Mouse (Mus musculus) midbrain, embryonic 15.5 days (tissue): ENCODE results near the gene Srms. TPM values are rescaled to one million over a fixed set of nuclear protein-coding genes. Genes with fewer than 3 reads are reported as not detected.
A peak's percentile ranks its signal among the peaks of the same experiment; 100 is the strongest.

ENCODE experiments used
- ATAC-seq: fragments of 200-750 bp; cut with Nextera tagmentation; replicated peaks from 2 replicates; pipeline ENCODE4 v1.8.0; 2017; ENCODE audit warnings: moderate TSS enrichment
- H3K27ac ChIP-seq: fragments of 300-500 bp; sonication (generic); 2 replicates; pipeline ENCODE4 v1.5.1; 2015; ENCODE audit warnings: mild to moderate bottlenecking, inconsistent platforms
- H3K27me3 ChIP-seq: fragments of 300-500 bp; sonication (generic); replicated peaks from 2 replicates; pipeline ENCODE4 v1.6.1; 2015; ENCODE audit warnings: inconsistent platforms
- H3K36me3 ChIP-seq: fragments of 300-500 bp; sonication (generic); replicated peaks from 2 replicates; pipeline ENCODE4 v1.6.1; 2015; ENCODE audit warnings: inconsistent platforms
- H3K4me1 ChIP-seq: fragments of 300-500 bp; sonication (generic); 2 replicates; pipeline ENCODE4 v1.6.1; 2015; ENCODE audit warnings: inconsistent platforms
- H3K4me2 ChIP-seq: fragments of 300-500 bp; sonication (generic); 2 replicates; pipeline ENCODE4 v1.6.1; 2015; ENCODE audit warnings: inconsistent platforms, mild to moderate bottlenecking, moderate library complexity
- H3K4me3 ChIP-seq: fragments of 300-500 bp; sonication (generic); 2 replicates; pipeline ENCODE4 v1.5.1; 2015; ENCODE audit warnings: mild to moderate bottlenecking, inconsistent platforms
- H3K9ac ChIP-seq: fragments of 300-500 bp; sonication (generic); 2 replicates; pipeline ENCODE4 v1.6.1; 2015; ENCODE audit warnings: mild to moderate bottlenecking, inconsistent platforms
- H3K9me3 ChIP-seq: fragments of 300-500 bp; sonication (generic); 2 replicates; pipeline ENCODE4 v1.6.1; 2016; ENCODE audit warnings: inconsistent platforms
- WGBS: fragments of 180-500 bp; shearing (Covaris S2); methylation state at CpG from one replicate; pipeline ENCODE4 v1.1.7; 2015; ENCODE audit warnings: mixed read lengths; 5-methylcytosine and 5-hydroxymethylcytosine counted together
- polyA plus RNA-seq: library from polyadenylated mRNA; unstranded; fragments of >200 nt; fragmentation: Nextera tagmentation; extraction: Ambion mirVana; gene quantifications from 2 replicates; pipeline ENCODE4 v1.2.1, GENCODE M21; 2015

Srms gene
- polyA plus RNA-seq, 1 experiment from 2014 or later = 0.18 TPM

DNA sequence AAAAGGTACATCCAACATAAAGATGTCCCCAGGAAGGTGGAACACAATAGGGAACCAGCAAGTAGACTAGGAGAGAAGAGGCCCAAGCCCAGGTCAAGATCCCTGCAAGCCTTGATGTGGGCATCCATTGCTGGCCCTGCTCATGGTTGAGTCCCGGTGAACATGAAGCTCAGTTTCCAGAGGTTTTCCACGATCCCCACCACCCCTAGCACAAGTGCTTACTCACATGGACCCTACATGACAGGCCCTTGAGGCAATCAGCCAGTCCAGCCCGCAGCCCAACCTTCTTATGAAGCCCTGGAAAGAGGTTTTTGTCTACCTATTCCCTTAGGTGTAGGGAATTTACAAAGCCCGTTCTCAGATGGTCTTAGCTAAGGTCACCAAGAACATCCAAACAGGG, 55.8 kb downstream of the Srms start:
- Histone ChIP-seq H3K4me2 (peak overlapping the region; percentile 73), H3K27me3 (no peaks in the 10 kb centered on the region), H3K4me3 (peak overlapping the region; percentile 49), H3K9me3 (no peaks in the 10 kb centered on the region), H3K36me3 (0 out of 2 replicates have a peak, but pooled peaks cover 5% of the 10 kb centered on the region), H3K27ac (peak overlapping the region; percentile 91), H3K9ac (peak overlapping the region; percentile 71), H3K4me1 (peaks cover 55% of the 10 kb centered on the region)
- WGBS = 74% methylated on average over 4 of the region's 4 CpGs
- 0 out of 2 replicates have a peak, but pooled peaks have one; percentile 2 for ATAC-seq

DNA sequence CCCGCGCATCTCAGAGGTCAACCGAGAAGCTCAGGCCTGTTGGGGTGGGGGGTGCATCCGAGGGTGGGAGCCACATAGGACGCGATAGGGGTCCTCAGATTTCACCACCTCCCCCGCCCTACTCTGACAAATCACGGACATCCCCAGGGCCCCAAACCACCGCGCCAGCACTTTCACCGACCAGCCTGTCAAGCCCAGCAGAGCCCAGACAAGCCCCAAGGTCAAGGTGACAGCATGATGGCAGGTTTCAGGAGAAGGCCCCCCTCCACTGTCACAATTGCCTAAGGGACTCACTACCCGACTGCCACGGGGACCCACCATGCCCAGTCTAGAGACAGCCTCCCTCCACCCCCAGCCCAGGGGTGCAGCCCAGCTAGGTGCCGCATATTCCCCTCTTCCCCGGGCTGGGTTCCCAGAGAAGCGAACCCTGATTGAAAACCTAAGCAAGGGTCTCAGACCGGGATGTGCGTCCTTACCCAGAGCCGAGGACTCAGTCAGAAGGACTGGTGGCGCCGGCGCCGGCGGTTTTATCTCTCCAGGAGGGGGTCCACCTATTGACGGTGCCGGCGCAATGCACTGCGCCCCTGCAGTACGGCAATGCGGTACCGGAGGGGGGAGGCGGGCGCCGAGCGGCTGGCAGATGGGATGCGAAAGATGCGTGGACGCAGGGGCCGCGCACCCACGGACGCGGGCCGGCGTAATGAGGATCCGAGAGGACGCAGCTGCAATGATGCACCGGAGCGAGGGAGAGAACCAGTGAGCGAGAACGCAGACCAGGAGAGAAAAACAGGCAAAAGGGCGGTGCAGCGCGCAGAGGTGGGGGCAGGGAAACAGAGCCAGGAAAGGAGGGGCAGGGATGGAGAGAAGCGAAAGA, 56.5 kb downstream of the Srms start, which contains the start of gene Eef1a2:
Gene Eef1a2 (minus strand): TSS at position 767 of the 874 bp plus-strand sequence.
- H3K9ac ChIP-seq = peak within 1 kb of the TSS; percentile 71
- no peaks in the 10 kb centered on the region for H3K27me3 ChIP-seq
- peak within 1 kb of the TSS; percentile 49 for H3K4me3 ChIP-seq
- 3% methylated on average over 55 of the region's 55 CpGs for WGBS
- peak; percentile 79 for ATAC-seq
- 0 out of 2 replicates have a peak, but pooled peaks cover 5% of the 10 kb centered on the region for H3K36me3 ChIP-seq
- no peaks in the 10 kb centered on the region for H3K9me3 ChIP-seq
- peaks cover 55% of the 10 kb centered on the region for H3K4me1 ChIP-seq
- peak within 1 kb of the TSS; percentile 91 for H3K27ac ChIP-seq
- peak within 1 kb of the TSS; percentile 73 for H3K4me2 ChIP-seq

DNA sequence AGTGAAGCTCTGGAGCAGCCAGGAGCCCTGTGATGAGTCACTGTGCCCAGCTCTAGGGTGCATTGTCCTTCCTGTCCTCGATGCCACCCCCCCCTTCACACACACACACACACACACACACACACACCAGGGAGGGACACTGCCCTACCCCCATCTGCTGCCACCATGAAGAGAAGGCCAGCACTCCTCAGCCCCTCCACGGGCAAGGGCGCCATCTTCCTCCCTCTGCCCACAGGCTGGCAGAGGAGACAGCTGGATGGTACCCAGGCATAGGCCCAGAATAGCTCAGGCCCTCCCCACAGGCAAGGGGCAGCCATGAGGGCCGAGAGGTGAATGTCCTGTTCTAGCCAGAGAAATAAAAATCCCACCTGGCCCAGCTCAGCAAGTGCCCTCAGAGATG, 57.2 kb downstream of the Srms start:
- peaks cover 55% of the 10 kb centered on the region for H3K4me1 ChIP-seq
- no peaks in the 10 kb centered on the region for H3K27me3 ChIP-seq
- H3K27ac ChIP-seq = peak overlapping the region; percentile 91
- no peaks in the 10 kb centered on the region for H3K9me3 ChIP-seq
- H3K9ac ChIP-seq = peak overlapping the region; percentile 71
- 56% methylated on average over 4 of the region's 4 CpGs for WGBS
- H3K4me2 ChIP-seq = peak overlapping the region; percentile 73
- H3K4me3 ChIP-seq = peak overlapping the region; percentile 49
- peak; percentile 25 for ATAC-seq
- H3K36me3 ChIP-seq = 0 out of 2 replicates have a peak, but pooled peaks cover 5% of the 10 kb centered on the region

Other genes with a start within 250 kb of the Srms start
- 125 and 126 TPM in 2 replicates for gene Arfgap1, start 246.0 kb downstream of the Srms start, polyA plus RNA-seq
- 0.11 and 0.22 TPM in 2 replicates for gene Col20a1, start 226.7 kb downstream of the Srms start, polyA plus RNA-seq
- gene Chrna4, start 169.6 kb downstream of the Srms start, polyA plus RNA-seq = 46.3 and 55.9 TPM in 2 replicates
- 54.0 and 62.5 TPM in 2 replicates for gene Kcnq2, start 77.9 kb downstream of the Srms start, polyA plus RNA-seq
- 11.5 and 12.1 TPM in 2 replicates for gene Eef1a2, start 56.2 kb downstream of the Srms start, polyA plus RNA-seq
- gene Ppdpf, start 25.9 kb downstream of the Srms start, polyA plus RNA-seq = 432 and 436 TPM in 2 replicates
- gene Ptk6, start 10.4 kb downstream of the Srms start, polyA plus RNA-seq = not detected in 2 replicates
- gene Fndc11, start 6.8 kb upstream of the Srms start, polyA plus RNA-seq = 0.14 and 0.24 TPM in 2 replicates
- gene Helz2, start 28.8 kb upstream of the Srms start, polyA plus RNA-seq = 0.40 and 0.66 TPM in 2 replicates
- 18.1 and 19.4 TPM in 2 replicates for gene Gmeb2, start 74.8 kb upstream of the Srms start, polyA plus RNA-seq
- 1,443 and 1,470 TPM in 2 replicates for gene Stmn3, start 101.3 kb upstream of the Srms start, polyA plus RNA-seq
- 44.1 and 50.0 TPM in 2 replicates for gene Rtel1, start 106.6 kb upstream of the Srms start, polyA plus RNA-seq
- gene Zgpat, start 151.7 kb upstream of the Srms start, polyA plus RNA-seq = 96.4 and 103 TPM in 2 replicates
- 96.4 and 99.7 TPM in 2 replicates for gene Arfrp1, start 152.2 kb upstream of the Srms start, polyA plus RNA-seq
- 66.3 and 71.4 TPM in 2 replicates for gene Lime1, start 166.9 kb upstream of the Srms start, polyA plus RNA-seq
- 23.8 and 26.0 TPM in 2 replicates for gene Zbtb46, start 246.2 kb upstream of the Srms start, polyA plus RNA-seq